Mouse (Mus musculus) lung, embryonic 16.5 days (tissue): ENCODE data around the gene Slc35b3. TPM values are rescaled to one million over a fixed set of nuclear protein-coding genes. Genes with fewer than 3 reads are reported as not detected.

Experiments
- ATAC-seq: fragments of 200-750 bp; cut with Nextera tagmentation; 2 replicates; pipeline ENCODE4 v1.8.0; 2017; ENCODE audit warnings: low read depth, mild to moderate bottlenecking, moderate library complexity
- H3K27ac ChIP-seq: fragments of 300-500 bp; sonication (generic); 2 replicates; pipeline ENCODE4 v1.5.1; 2014; ENCODE audit warnings: mild to moderate bottlenecking, control low read depth, low read length
- H3K27me3 ChIP-seq: fragments of 300-500 bp; sonication (generic); 2 replicates; pipeline ENCODE4 v1.6.1; 2014; ENCODE audit warnings: low read depth, low read length, mixed read lengths; ENCODE audit not compliant: control insufficient read depth, insufficient read depth
- H3K36me3 ChIP-seq: fragments of 300-500 bp; sonication (generic); 2 replicates; pipeline ENCODE4 v1.6.1; 2014; ENCODE audit warnings: low read length; ENCODE audit not compliant: control insufficient read depth, insufficient read depth
- H3K4me1 ChIP-seq: fragments of 300-500 bp; sonication (generic); replicated peaks from 2 replicates; pipeline ENCODE4 v1.6.1; 2014; ENCODE audit warnings: low read length, mixed read lengths; ENCODE audit not compliant: control insufficient read depth, insufficient read depth
- H3K4me2 ChIP-seq: fragments of 300-500 bp; sonication (generic); 2 replicates; pipeline ENCODE4 v1.6.1; 2014; ENCODE audit warnings: low read depth, low read length, control low read depth
- H3K4me3 ChIP-seq: fragments of 300-500 bp; sonication (generic); 2 replicates; pipeline ENCODE4 v1.5.1; 2014; ENCODE audit warnings: mild to moderate bottlenecking, low read length, control low read depth
- H3K9ac ChIP-seq: fragments of 300-500 bp; sonication (generic); 2 replicates; pipeline ENCODE4 v1.6.1; 2014; ENCODE audit warnings: low read length, control low read depth
- H3K9me3 ChIP-seq: fragments of 300-500 bp; sonication (generic); 2 replicates; pipeline ENCODE4 v1.6.1; 2016; ENCODE audit warnings: low read length; ENCODE audit not compliant: control insufficient read depth
- WGBS: fragments of 180-500 bp; shearing (Covaris S2); extraction: QIAGEN DNeasy Blood & Tissue Kit; methylation state at CpG from one replicate; pipeline ENCODE4 v1.1.7; 2014; 5-methylcytosine and 5-hydroxymethylcytosine counted together
- polyA plus RNA-seq: library from polyadenylated mRNA; unstranded; fragments of >200 nt; fragmentation: Nextera tagmentation; extraction: Ambion mirVana; gene quantifications from 2 replicates; pipeline ENCODE4 v1.2.1, GENCODE M21; 2015

Slc35b3 gene
- polyA plus RNA-seq, 1 experiment from 2014 or later = 34.5 TPM

- ATAC-seq = no peak
- Histone ChIP-seq H3K36me3 (peaks cover 18% of the 10 kb centered on the region), H3K27ac (no peak overlapping the region), H3K4me2 (no peak overlapping the region), H3K4me1 (no peaks in the 10 kb centered on the region), H3K9me3 (no peaks in the 10 kb centered on the region), H3K9ac (no peak overlapping the region), H3K27me3 (no peaks in the 10 kb centered on the region), H3K4me3 (no peak overlapping the region)
- 45% methylated on average over 1 of the region's 1 CpGs for WGBS
These were observed 14.9 kb downstream of the Slc35b3 start for GRCm38 (mm10) chr13:38945767-38946166.

- H3K4me1 ChIP-seq = no peaks in the 10 kb centered on the region
- ATAC-seq = no peak
- no peak overlapping the region for H3K27ac ChIP-seq
- no peak overlapping the region for H3K4me3 ChIP-seq
- H3K9ac ChIP-seq = no peak overlapping the region
- peaks cover 13% of the 10 kb centered on the region for H3K36me3 ChIP-seq
- no peaks in the 10 kb centered on the region for H3K27me3 ChIP-seq
- WGBS = 87% methylated on average over 6 of the region's 6 CpGs
- no peak overlapping the region for H3K4me2 ChIP-seq
- H3K9me3 ChIP-seq = no peaks in the 10 kb centered on the region
These were observed 15.7 kb downstream of the Slc35b3 start for GRCm38 (mm10) chr13:38944951-38945350.

GRCm38 (mm10) chr13:38941786-38942185, 18.9 kb downstream of the Slc35b3 start:
- Histone ChIP-seq H3K36me3 (peaks cover 12% of the 10 kb centered on the region), H3K4me2 (no peak overlapping the region), H3K4me1 (no peaks in the 10 kb centered on the region), H3K9ac (no peak overlapping the region), H3K27me3 (no peaks in the 10 kb centered on the region), H3K4me3 (no peak overlapping the region), H3K27ac (no peak overlapping the region), H3K9me3 (no peaks in the 10 kb centered on the region)
- 81% methylated on average over 4 of the region's 4 CpGs for WGBS
- ATAC-seq = no peak

- no peaks in the 10 kb centered on the region for H3K4me1 ChIP-seq
- ATAC-seq = no peak
- peaks cover 15% of the 10 kb centered on the region for H3K36me3 ChIP-seq
- no peaks in the 10 kb centered on the region for H3K9me3 ChIP-seq
- H3K4me3 ChIP-seq = no peak overlapping the region
- H3K4me2 ChIP-seq = no peak overlapping the region
- no peak overlapping the region for H3K27ac ChIP-seq
- H3K9ac ChIP-seq = no peak overlapping the region
- no peaks in the 10 kb centered on the region for H3K27me3 ChIP-seq
- whole genome bisulfite sequencing = 87% methylated on average over 19 of the region's 19 CpGs
These were observed 19.4 kb downstream of the Slc35b3 start for GRCm38 (mm10) chr13:38941280-38941679.

DNA sequence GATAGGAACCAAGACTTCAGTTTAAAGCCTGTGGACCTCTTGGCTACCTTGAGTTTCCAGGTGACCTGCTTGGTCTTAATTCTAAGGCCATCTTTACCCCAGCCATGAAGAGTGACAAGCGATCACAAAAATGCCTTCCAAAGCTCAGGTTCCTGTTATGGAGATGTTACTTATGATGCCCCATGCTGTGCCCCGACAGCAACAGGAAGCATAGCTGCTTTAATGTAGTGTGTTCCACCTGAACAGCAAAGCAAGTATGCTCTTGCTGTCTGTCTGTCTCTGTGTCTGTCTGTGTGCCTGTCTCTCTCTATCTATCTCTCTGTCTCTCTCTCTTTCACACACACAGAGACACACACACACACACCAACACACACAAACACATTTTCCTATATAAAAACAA, 22.2 kb downstream of the Slc35b3 start:
- Histone ChIP-seq H3K27me3 (no peaks in the 10 kb centered on the region), H3K36me3 (peaks cover 26% of the 10 kb centered on the region), H3K4me1 (no peaks in the 10 kb centered on the region), H3K9me3 (no peaks in the 10 kb centered on the region), H3K9ac (no peak overlapping the region), H3K4me2 (no peak overlapping the region), H3K27ac (no peak overlapping the region), H3K4me3 (no peak overlapping the region)
- whole genome bisulfite sequencing = 86% methylated on average over 2 of the region's 2 CpGs
- no peak for ATAC-seq

- Histone ChIP-seq H3K36me3 (peaks cover 31% of the 10 kb centered on the region), H3K9me3 (no peaks in the 10 kb centered on the region), H3K4me3 (no peak overlapping the region), H3K9ac (no peak overlapping the region), H3K27me3 (no peaks in the 10 kb centered on the region), H3K4me2 (no peak overlapping the region), H3K27ac (no peak overlapping the region), H3K4me1 (no peaks in the 10 kb centered on the region)
- ATAC-seq = peak; percentile 52
- WGBS = 80% methylated on average over 10 of the region's 10 CpGs
These were observed 23.7 kb downstream of the Slc35b3 start for GRCm38 (mm10) chr13:38936860-38937471.

GRCm38 (mm10) chr13:38935856-38936446, 24.7 kb downstream of the Slc35b3 start:
- H3K4me2 ChIP-seq = no peak overlapping the region
- no peak overlapping the region for H3K27ac ChIP-seq
- peaks cover 30% of the 10 kb centered on the region for H3K36me3 ChIP-seq
- no peak for ATAC-seq
- WGBS = 89% methylated on average over 10 of the region's 10 CpGs
- H3K9ac ChIP-seq = no peak overlapping the region
- H3K4me3 ChIP-seq = no peak overlapping the region
- H3K4me1 ChIP-seq = no peaks in the 10 kb centered on the region
- no peaks in the 10 kb centered on the region for H3K9me3 ChIP-seq
- H3K27me3 ChIP-seq = no peaks in the 10 kb centered on the region

DNA sequence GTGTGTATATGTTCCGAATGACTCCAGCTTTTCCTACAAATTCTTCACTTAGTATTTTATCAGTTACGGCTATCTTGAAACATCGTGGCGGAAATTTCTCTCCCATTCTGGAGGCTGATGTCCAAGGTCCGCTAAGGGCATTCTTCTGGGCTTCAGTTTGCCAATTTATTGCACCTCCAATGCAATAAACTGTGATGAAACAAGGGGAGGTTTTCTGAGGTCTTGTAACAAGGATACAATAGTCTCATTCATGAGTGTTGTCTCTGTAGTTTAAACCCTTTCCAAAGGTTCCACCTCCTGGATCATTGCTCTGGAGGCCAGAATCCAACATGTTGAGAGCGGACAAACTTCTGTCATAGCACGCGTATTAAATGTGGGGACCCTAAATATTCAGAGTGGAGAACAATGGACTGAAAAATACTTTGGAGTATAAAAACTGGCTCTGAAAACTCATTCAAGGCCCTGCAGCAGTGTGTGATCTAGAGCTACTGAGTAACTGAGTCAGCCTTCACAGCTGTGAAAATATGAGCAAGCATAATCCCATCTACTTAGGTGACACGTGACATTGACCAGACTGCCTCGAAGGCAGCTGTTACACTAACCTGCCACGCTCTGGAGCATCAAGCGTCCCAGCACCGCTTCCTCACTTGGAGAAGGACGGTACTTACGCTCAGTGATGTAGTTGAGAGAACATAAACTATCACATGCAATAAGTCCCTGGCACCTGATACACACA, 30.7 kb downstream of the Slc35b3 start:
- no peak for ATAC-seq
- Histone ChIP-seq H3K36me3 (peaks cover 14% of the 10 kb centered on the region), H3K27me3 (no peaks in the 10 kb centered on the region), H3K27ac (no peak overlapping the region), H3K4me3 (no peak overlapping the region), H3K9ac (no peak overlapping the region), H3K9me3 (no peaks in the 10 kb centered on the region), H3K4me2 (no peak overlapping the region), H3K4me1 (no peaks in the 10 kb centered on the region)
- WGBS = 93% methylated on average over 15 of the region's 15 CpGs

- Histone ChIP-seq H3K27ac (no peak overlapping the region), H3K4me1 (no peaks in the 10 kb centered on the region), H3K27me3 (no peaks in the 10 kb centered on the region), H3K9me3 (no peaks in the 10 kb centered on the region), H3K4me2 (no peak overlapping the region), H3K36me3 (no peaks in the 10 kb centered on the region), H3K4me3 (no peak overlapping the region), H3K9ac (no peak overlapping the region)
- no peak for ATAC-seq
- WGBS = 53% methylated on average over 3 of the region's 3 CpGs
These were observed 38.0 kb downstream of the Slc35b3 start for GRCm38 (mm10) chr13:38922676-38923075.
